Mouse (Mus musculus) urinary bladder, adult 18-20 months (tissue): ENCODE measurements around the gene Slc45a1.

Source experiments
- DNase-seq, 2 experiments: peaks; one replicate each; pipeline ENCODE4 v3.0.0; 2022; ENCODE audit warnings: low spot score in 2 of 2, mixed read lengths in 2 of 2

Gene Slc45a1

DNA sequence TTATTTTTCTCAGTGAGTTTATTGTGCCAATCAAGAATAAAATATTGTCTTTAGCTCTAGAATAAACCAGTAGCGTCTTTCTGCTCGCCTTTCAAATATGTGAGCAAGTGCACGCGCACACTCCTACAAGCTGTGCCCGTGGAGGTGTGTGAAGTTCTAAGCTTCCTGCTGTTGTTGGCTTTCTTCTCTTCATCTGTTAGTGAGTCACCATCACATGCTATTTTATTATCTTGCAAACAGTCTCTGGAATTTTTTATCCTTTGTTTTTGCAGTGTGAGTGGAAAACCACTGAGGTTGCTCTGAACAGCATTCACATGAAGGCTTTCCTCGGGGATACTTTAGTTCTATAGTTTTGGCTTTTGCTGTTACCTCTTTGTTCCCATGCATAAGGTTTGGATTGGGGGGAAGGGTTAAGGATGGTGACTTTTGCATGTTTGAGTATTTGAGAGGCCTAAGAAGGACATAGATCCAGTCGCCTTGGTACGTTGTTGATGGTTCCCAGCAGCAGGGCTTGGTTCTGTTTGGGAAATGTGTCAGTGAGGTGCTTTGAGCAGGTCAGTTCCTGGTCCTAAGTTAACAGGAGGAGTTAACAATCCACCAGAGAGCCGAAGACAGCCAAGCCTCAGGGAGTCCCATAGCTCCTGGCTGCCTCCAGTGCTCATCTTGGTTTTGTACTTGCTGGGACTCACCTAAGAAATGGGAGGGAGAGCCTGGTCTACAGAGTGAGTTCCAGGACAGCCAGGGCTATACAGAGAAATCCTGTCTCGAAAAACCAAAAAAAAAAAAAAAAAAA, 69.8 kb downstream of the Slc45a1 start:
- no peak for DNase-seq
